Mouse (Mus musculus) cerebellum, postnatal 36 days (tissue): ENCODE results near the gene Adamts4.
A peak's percentile ranks its signal among the peaks of the same experiment; 100 is the strongest.
"Not testable (repeated sequence)": the region's sequence is repeated elsewhere in the genome, so short reads cannot be mapped to it uniquely, and the experiment has no call there.

Source experiments
- DNase-seq, 2 experiments: peaks; one replicate each; pipeline ENCODE4 v3.0.0; 2021 to 2022; ENCODE audit warnings: mixed read lengths in 2 of 2

Gene Adamts4

DNA sequence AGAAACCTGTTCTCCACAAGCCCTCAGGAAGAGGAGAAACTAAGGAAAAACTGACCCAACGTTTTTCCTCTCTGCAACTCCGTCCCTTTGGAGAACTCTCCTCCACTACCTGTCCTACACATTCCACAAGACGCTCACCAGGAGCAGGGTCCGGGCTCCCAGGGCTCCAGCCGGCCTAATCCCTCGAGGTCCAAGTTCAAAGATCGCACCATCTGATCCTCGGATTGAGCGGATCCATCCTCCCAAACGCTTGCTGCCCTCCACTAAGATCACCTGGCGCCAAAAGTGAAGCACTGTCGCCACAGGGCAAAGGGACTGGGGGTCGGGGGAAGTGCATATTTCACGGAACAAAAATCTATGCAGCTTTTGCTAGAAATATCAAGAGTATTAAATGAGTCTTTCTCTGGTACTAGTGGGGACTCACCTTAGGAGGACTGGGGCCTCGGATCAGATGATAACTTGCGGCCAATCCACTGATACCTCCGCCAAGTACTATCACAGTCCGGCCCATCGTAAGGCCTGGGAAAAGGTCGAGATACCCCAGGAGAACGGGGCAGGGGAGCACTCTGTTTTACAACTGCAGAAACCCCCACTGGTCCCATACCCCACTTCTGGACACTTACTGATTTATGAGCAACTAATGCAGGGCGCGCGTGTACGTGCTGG lies 30.2 kb downstream of the Adamts4 start:
- DNase-seq: no peak

DNA sequence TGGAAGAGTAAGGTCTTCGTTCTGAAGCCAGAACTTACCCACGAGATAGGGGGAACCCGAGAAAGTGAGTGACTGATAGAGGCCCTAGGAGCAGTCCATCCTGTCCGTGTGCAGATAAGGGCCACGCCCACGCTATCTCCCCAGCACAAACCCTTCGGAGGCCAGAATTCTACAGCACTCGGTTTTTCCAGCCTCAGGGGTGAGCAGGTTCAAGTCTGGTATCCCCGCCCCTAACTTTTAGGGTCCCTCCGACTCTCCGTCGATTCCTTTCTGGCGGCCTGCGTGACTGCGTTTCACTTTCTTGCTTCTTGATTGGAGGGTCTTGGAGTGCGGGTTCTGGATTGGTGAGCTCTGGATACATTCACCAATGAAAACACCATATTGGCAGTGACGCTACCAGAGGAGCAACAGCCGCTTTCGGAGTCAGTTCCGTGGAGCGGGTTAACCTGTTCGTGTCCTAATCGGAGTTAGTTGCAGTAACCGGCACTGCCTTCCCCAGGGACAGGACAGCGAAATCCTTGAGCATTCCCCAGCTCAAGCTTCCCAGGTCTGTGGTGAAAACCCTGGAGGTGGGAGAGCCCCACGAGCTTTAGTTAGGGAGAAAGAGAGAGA lies 30.8 kb downstream of the Adamts4 start, which contains the start of gene Ppox:
Ppox (minus strand) TSS at position 271 of the 612 bp plus-strand sequence.
- DNase-seq: peak; percentile 90 to 92

DNA sequence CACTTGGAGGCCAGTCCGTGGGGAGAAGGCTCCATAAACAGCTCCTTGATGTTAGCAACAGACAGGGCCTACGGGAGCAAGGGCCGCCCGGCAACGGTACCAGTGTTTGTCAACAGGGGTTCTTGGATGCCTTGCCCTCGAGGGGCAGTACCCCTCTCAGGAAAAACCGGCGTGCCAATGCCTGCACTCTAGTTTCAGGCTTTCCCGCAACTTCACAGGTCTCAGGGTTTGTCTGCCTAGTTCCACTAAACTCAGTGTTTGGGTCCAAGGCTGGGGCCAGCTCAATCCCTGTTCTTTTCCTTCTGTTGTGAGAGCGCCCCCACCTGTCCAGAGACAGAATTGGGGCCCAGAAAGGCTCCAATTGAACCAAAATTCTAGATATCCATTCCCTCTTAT lies 31.3 kb downstream of the Adamts4 start:
- peak; percentile 77 to 80 for DNase-seq

- no peak for DNase-seq
These were observed 32.0 kb downstream of the Adamts4 start for GRCm38 (mm10) chr1:171282086-171282805.

- peak in 1 of 2 experiments; percentile 2 for DNase-seq
These were observed 33.3 kb downstream of the Adamts4 start for GRCm38 (mm10) chr1:171283188-171284160.

DNA sequence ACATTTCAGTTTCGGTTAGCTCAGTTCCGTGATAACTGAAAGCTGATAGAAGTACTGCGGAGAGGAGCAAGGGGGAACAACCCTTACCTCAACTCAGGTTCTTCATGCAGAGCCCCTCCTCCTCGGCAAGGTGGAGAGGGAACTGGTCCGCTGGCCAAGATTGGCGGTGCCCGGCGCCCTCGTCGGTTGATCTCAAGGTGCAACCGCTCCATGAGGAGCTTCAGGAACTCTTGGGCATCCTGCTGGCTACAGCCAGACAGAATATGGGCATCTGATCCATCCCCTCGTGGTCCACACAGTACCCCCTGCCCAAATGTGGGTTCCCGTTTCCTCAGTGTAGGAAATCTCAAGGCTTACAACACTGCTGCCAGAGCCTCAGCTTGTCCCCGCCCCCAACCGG lies 34.3 kb downstream of the Adamts4 start:
- no peak for DNase-seq

DNA sequence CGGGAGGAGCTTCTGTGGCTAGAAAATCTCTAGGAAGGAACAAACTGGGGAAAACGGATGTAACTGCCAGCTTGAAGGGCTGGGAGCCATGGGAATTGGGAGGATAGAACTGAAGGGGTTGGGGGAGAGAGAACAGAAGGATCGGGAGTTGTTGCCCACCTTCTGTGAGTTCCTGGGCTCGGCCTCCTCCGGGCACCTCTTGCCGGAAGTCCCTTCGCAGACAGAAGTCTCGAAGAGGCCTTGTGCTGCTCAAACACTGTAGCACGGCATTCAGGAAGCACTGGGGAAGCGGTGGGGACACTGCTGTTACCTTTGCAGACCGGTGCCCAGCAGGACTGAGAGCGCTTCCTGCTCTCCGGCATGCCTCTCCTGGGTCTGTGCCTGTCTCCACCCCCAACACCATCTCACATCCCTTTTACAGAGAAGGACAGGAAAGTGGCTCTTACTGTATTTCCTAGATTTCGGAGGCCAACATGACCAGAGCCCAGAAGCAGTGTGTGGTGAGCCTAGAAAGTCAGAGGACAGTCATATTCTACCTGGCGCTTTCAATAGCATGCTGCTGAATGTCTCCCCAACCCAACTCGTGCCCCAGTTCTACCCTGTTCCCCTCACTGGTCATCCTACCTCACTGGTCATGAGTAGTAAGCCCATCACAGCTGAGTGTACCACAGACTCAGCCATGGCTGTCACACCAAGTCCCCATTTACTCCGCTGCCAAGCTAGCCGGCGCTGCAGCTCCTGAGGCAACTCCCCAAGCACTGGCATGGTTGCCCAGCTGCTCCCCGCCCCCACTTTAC lies 35.1 kb downstream of the Adamts4 start:
- DNase-seq: peak in 1 of 2 experiments; percentile 1

DNA sequence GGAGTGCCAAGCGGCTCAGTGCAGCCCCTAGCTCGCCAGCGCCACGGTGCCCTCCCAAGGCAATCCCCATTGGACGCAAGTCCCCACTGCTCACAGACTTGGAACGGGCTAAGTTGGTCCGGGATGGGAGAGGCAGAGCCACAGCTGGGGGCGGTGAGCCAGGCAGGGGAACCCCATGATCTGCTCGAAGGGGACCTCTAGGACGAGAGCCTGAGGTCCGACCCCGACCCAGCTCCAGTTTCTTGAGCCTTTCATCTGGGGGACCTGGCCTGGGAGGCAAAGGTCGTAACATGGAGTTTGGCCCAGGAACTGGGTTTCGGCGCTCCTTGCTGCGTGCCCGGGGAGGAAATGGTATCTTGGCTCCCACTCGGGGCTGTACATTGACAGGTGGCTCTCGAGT lies 36.3 kb downstream of the Adamts4 start:
- DNase-seq: peak in 1 of 2 experiments; percentile 9

DNA sequence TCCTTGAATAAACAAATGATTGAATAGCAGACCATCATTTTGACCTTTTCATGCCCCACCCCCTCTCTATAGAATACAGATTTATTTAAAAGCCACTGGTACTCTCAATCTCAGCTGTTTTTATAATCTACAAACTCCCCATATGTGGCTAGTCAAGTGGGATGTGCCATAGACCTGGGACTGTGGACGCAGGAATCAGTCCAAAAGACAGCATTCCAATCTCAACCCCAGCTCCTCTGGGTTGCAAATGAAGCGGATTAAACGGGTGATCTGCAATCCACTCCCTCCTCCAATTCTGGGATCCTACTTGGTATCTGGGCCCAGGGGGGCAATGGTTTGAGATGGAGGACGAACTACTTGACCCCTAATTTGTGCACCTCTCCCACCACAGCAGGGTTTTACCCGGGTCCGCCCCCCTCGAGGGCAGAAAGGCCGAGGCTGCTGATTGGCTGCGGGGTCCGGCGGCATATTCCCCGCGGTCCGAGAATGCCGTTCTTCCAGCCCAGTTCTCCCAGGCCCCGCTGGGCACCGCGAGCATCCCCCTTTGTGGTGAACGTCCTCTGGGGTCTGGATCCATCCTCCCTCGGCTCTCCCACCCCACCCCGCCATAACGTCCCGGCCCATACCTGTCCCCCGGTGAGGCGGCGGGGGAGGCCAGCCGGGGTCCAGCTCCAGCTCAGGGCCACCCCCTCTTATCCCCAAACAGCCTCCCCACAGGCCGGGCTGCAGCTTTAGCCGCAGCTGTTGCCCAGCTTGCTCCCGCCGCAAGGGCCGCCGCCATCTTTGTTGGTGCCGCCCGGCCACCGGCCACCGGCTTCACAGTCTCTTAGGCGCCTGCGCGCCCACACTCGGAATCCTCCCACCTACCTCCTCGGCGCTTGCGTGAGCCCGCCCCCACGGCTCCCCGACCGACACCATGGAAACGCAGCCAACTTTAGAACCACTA lies 37.2 kb downstream of the Adamts4 start, which contains the start of gene Usp21:
Usp21 (minus strand) TSS at position 856 of the 946 bp plus-strand sequence.
- DNase-seq: peak; percentile 92 to 95

DNA sequence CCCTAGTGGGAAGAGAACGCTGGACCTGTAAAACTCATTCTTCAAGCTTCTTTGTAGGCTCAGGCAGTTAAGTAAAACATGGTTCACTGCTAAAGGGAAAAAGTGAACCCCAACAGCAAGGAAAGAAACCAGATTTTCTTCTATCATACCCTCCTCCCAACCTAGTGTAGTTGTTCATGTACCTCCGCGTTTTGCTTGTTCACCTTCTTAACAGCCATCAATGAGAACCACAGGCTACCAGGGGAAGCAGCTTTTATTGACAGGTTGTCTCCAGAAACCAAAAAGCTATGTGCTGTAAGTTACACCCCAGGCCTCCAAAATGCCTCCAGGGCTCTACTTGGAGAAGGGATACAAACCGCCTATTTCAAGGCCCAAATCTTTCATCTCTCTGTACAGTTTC lies 38.1 kb downstream of the Adamts4 start:
- peak in 1 of 2 experiments; percentile 3 for DNase-seq

DNA sequence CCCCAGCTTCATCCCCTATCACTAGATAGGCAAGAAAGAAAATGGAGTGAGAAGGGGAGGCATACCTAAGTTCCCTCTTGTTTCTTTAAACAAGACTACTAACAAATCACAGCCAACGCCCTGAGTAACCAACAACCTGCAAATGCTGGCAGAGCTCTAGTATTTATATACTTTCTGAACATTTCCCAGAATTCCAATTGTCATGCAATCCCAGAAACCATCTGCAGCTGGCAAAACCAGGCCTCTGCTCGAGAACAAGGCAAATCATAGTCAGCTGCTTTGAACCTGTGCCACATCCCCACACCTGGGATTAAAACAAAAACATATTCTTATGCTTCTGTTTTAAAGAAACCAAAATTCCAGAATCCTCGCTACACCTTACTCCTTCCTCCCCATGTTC lies 43.1 kb downstream of the Adamts4 start:
- DNase-seq: no peak

DNA sequence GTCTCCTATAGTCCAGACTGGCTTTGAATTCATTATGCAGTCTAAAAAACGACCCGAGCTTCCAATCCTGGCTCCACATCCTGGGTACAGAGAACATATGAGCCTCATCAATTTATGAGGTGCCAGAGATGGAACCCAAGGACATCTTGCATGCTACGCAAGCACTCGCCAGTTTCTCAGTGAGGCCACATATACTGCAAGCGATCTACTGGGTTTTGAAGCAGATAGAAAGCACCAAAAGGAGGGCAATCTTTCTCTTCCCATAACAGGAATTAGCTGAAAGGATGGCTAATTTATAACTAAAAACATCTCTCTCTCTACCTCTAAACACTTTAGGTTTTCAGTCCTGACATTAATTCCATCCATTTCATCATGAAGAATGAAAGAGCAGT lies 43.7 kb downstream of the Adamts4 start:
- no peak for DNase-seq

DNA sequence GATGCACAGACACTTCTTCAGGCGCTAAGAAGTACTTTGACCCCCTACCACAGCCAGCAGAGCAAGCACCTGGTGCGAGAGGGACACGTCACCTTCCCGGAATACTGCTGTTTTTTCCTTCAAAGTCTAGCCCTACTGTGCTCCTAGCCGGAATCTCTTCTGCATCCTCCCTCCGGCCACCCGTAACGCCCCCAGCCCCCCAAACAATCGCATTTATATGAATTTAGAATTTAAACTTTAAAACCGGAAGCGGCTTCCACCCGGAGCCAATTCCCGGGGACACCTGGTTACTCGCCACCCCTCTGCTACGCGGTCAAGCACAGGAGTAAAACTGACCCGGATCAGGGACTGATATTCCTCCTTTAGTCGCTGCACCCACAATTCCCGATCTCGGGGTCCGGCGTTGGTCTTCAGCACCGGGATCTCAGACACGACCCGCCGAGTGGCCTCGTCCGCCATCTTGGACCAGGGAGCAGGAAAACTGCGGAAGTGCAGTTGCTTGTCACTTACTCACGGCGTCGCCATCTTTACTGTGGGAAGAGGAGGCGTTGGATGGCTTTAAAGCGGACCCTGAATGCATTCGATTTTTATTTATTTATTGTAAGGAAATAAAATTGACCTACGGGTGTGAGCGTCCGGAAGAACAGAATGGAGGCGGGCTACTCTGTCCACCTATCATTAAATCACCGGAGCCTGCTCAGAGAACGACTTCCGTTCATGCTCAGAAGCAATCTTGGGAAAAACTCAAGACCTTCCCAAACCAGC lies 44.3 kb downstream of the Adamts4 start, which contains the start of gene Ufc1:
Ufc1 (minus strand) TSS at position 727 of the 765 bp plus-strand sequence.
- peak; percentile 78 to 88 for DNase-seq

- DNase-seq: no peak
These were observed 44.8 kb downstream of the Adamts4 start for GRCm38 (mm10) chr1:171295063-171295402.

DNA sequence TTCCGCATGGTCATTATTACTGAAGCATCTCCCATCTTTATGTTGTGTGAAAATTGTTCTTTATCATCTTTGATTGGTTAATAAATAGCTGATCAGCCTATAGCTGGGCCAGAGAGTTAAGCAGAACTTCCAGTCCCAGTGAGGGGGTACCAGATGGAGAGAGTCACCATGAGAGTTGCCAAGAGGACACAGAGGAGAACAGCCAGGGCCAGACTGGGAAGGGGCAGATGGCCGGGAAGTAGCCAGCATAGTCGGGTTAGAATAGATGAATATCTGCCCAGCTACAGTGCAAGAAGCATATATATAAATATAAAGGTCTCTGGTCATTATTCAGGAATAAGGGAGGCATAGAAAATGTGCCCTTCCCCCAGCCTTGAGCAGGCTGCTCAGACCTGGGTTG lies 48.0 kb downstream of the Adamts4 start:
- peak in 1 of 2 experiments; percentile 35 for DNase-seq

GRCm38 (mm10) chr1:171306157-171306556 lies 55.9 kb downstream of the Adamts4 start:
- DNase-seq: not testable (repeated sequence)

DNA sequence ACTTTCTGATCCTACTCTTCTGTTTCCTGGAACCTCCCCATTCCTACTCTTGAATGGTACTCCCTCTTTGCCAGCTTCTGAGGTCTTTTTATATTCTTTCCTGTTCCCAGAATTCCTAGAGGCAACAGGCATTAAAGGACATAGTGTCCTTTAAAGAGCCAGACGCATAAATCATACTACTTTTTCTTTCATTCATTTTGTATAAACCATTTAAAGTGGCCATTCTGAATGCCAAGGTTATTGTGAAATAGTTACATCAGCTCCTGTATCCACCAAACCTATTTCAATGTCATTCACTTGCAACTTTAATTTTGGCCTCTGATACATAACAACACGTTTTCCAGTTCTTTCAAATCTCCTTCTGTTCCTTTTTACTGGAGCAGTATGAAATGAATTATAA lies 59.1 kb downstream of the Adamts4 start:
- no peak for DNase-seq
